Mouse (Mus musculus): ENCODE data around the gene Gm49395. TPM values are rescaled to one million over a fixed set of nuclear protein-coding genes. Genes with fewer than 3 reads are reported as not detected.

Gm49395 gene
- polyA plus RNA-seq, 1 experiment = 15.0 TPM

DNA sequence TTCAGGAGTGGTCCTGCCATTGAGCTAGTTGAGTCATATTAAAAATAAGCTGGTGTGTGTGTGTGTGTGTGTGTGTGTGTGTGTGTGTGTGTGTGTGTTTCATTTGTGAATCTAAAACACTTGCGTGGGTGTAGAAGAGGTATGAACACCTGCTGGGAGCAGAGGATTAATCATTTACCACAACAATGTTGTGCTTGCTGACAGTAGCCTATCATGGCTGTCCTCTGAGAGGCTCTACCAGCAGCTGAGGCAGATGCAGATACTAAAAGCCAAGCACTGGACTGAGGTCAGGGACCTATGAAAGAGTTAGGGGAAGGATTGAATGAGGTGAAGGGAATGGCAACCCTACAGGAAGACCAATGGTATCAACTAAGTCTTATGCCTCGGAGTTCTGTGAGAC, 68.6 kb downstream of the Gm49395 start:
- Histone ChIP-seq H3K27ac (ENCODE audit: control insufficient read depth, insufficient read depth, low read depth, low read length, poor library complexity) (no peak overlapping the region), H3K4me3 (replicated peaks; ENCODE audit: control insufficient read depth, low read depth, low read length) (no peak overlapping the region), H3K4me1 (ENCODE audit: control insufficient read depth, insufficient read depth, low read length) (no peaks in the 10 kb centered on the region)
- no peak for TF ChIP-seq CTCF (IDR thresholded peaks at IDR 0.05; ENCODE audit: control insufficient read depth, insufficient read depth, low read length)
- no peak for TF ChIP-seq POLR2A (IDR thresholded peaks at IDR 0.05; ENCODE audit: borderline replicate concordance, control insufficient read depth, low read depth, low read length)
- WGBS = 68% methylated on average over 2 of the region's 2 CpGs

DNA sequence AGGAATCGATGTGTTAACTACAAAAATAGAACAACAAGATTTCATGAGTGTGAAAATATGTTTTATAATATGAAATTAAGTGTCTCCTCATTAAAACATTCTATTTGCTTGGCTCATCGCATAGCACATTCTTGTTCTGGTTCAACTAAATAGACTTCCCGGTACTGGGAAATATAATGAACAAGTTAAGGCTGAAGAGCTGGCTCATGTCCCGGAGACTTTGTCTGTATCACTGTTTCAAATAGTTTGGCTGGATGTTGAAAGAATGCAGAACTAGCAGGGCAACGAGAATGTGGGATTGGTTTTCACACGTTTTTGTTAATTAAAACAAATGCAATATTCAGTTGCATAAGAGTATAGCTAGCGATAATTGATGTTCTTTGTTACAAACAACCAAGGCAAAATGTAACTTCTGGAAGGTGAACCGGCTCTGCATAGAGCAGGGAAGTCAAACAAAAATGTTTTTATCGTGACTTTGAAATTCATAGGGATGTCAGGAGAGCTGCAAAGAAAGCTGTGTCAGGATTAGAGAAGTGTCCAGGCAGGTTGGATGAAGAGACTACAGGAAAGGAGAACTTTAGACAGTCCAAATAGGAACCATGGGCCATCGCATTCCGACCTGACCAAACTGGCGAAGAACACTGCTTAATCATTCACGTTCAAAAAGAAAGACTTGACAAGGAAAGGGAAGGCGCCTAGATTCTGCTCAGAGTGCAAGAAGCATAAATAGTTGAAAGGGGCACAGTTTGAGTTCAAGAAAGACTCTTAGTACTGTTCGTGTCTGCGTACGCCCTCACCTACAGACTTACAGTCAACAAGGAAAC, 70.3 kb downstream of the Gm49395 start:
- no peak overlapping the region for H3K4me3 ChIP-seq (replicated peaks; ENCODE audit: control insufficient read depth, low read depth, low read length)
- H3K27ac ChIP-seq (ENCODE audit: control insufficient read depth, insufficient read depth, low read depth, low read length, poor library complexity) = no peak overlapping the region
- TF ChIP-seq CTCF (IDR thresholded peaks at IDR 0.05; ENCODE audit: control insufficient read depth, insufficient read depth, low read length) (no peak), POLR2A (IDR thresholded peaks at IDR 0.05; ENCODE audit: borderline replicate concordance, control insufficient read depth, low read depth, low read length) (no peak)
- H3K4me1 ChIP-seq (ENCODE audit: control insufficient read depth, insufficient read depth, low read length) = no peaks in the 10 kb centered on the region
- 82% methylated on average over 17 of the region's 17 CpGs for WGBS

DNA sequence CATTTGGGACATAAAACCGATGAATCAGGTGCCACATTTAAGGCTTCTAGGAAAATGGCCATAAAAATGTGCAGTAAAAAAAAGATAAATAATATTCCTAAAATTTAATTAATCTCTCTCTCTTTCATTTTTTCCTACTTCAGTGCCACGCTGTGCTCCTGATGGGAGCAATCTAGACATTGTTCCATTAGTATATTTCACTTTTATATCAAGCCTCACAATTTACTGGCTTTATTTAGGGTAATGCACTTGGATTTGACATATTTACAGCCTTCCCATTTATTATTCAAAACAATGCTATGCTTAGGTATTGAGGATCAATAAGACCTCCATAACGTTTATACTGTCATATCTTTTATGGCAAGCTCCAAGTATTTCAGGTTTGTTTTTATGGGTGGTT, 76.3 kb downstream of the Gm49395 start:
- Histone ChIP-seq H3K27ac (ENCODE audit: control insufficient read depth, insufficient read depth, low read depth, low read length, poor library complexity) (no peak overlapping the region), H3K4me3 (replicated peaks; ENCODE audit: control insufficient read depth, low read depth, low read length) (no peak overlapping the region), H3K4me1 (ENCODE audit: control insufficient read depth, insufficient read depth, low read length) (no peaks in the 10 kb centered on the region; the same call in 1 of the 2 replicates)
- WGBS = 78% methylated on average over 3 of the region's 3 CpGs
- no peak for TF ChIP-seq CTCF (IDR thresholded peaks at IDR 0.05; ENCODE audit: control insufficient read depth, insufficient read depth, low read length)
- no peak for TF ChIP-seq POLR2A (IDR thresholded peaks at IDR 0.05; ENCODE audit: borderline replicate concordance, control insufficient read depth, low read depth, low read length)

DNA sequence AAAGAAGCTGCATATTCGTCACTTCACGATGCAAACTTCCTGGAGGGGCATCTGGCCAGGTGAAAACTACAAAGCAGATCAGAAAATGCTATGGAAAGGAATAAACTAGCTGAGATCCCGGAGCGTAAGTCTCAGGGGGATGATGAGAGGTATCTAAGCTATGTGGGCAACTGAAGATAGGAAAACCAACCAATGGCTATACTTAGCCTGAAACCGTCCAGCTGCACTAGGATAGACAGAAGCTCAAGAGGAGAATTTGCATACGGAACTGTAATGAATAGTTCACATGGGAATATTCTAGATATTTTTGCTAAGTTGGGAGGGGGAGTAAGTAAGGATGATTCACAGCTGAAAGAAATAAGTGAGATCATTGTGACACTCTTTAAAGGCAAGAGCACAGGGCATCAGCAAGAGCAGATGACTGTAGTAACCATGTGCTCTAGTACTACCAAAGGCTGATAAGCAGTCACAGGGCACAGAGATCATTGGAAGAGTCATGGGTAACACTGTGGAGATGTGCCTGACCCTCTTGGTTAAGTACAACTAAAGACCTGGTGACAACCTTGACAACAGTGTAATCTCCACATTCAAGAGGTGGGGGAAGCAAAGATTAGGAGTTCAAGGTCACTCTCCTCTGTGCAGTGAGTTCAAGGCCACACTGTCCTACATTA, 79.5 kb downstream of the Gm49395 start:
- no peak overlapping the region for H3K4me3 ChIP-seq (replicated peaks; ENCODE audit: control insufficient read depth, low read depth, low read length)
- no peak for TF ChIP-seq POLR2A (IDR thresholded peaks at IDR 0.05; ENCODE audit: borderline replicate concordance, control insufficient read depth, low read depth, low read length)
- no peak for TF ChIP-seq CTCF (IDR thresholded peaks at IDR 0.05; ENCODE audit: control insufficient read depth, insufficient read depth, low read length)
- H3K27ac ChIP-seq (ENCODE audit: control insufficient read depth, insufficient read depth, low read depth, low read length, poor library complexity) = no peak overlapping the region
- 84% methylated on average over 6 of the region's 6 CpGs for WGBS
- H3K4me1 ChIP-seq (ENCODE audit: control insufficient read depth, insufficient read depth, low read length) = no peaks in the 10 kb centered on the region; the same call in 1 of the 2 replicates

DNA sequence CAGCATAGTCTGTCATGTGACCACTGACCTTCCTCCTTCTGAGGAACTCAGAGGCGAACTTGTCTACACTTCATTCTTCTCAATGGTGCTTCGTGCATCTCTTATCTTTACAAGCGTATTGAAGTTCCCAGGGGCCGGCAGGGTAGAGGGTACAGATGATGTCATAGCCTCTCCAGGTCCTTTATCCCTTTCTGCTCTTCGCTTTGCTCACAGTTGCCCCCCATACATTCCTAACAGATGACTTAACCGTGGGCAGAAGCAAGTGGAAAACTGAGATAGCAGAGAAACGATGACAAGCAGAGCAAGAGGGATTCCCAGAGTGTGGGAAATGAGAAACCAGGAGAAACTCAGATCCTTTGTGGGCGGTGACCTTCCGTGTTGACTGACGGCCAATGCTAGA, 80.3 kb downstream of the Gm49395 start:
- H3K27ac ChIP-seq (ENCODE audit: control insufficient read depth, insufficient read depth, low read depth, low read length, poor library complexity) = no peak overlapping the region
- 55% methylated on average over 10 of the region's 10 CpGs for WGBS
- no peaks in the 10 kb centered on the region; the same call in 1 of the 2 replicates for H3K4me1 ChIP-seq (ENCODE audit: control insufficient read depth, insufficient read depth, low read length)
- no peak overlapping the region for H3K4me3 ChIP-seq (replicated peaks; ENCODE audit: control insufficient read depth, low read depth, low read length)
- no peak for TF ChIP-seq POLR2A (IDR thresholded peaks at IDR 0.05; ENCODE audit: borderline replicate concordance, control insufficient read depth, low read depth, low read length)
- no peak for TF ChIP-seq CTCF (IDR thresholded peaks at IDR 0.05; ENCODE audit: control insufficient read depth, insufficient read depth, low read length)

DNA sequence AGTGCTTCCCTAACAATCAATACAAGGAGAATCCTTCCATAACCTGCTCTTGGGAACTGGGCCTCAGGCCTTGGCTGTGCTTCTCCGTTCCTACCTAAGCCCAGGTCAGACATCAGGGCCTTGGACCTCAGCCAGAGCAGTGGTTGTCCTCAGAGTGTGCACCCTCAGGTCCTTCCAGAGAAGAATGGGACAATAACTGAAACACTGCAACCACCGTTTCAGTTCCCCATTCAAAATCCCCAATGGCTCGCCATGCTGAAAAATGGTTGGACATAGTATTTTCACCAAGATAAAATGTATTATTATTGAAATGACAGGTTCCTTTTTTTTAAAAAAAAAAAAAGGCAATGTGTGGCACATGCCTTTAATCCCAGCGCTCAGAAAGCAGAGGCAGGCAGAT, 81.0 kb downstream of the Gm49395 start:
- Histone ChIP-seq H3K4me1 (ENCODE audit: control insufficient read depth, insufficient read depth, low read length) (no peaks in the 10 kb centered on the region; the same call in 1 of the 2 replicates), H3K4me3 (replicated peaks; ENCODE audit: control insufficient read depth, low read depth, low read length) (no peak overlapping the region), H3K27ac (ENCODE audit: control insufficient read depth, insufficient read depth, low read depth, low read length, poor library complexity) (no peak overlapping the region)
- TF ChIP-seq CTCF (IDR thresholded peaks at IDR 0.05; ENCODE audit: control insufficient read depth, insufficient read depth, low read length) = no peak
- no peak for TF ChIP-seq POLR2A (IDR thresholded peaks at IDR 0.05; ENCODE audit: borderline replicate concordance, control insufficient read depth, low read depth, low read length)
- WGBS = 61% methylated on average over 4 of the region's 4 CpGs

DNA sequence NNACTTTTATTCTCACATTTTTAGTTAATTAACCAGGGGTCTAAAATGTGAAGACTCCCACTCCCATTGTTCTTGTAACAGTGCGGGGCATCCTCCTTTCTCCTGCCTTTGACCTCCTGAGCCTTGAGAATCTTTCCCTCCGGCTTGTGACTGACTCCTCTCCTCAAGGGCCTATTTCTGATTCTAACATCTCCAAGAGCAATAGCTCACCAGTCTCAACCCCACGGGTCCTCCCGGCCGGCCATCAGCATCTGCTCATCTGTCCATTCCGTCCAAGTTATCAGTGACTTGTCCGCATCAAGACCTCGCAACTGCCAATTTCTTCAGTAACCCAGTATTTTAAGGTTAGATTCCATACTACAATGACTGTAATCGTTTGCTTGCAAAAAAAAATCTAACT, 84.2 kb downstream of the Gm49395 start:
- no peak for TF ChIP-seq CTCF (IDR thresholded peaks at IDR 0.05; ENCODE audit: control insufficient read depth, insufficient read depth, low read length)
- Histone ChIP-seq H3K4me3 (replicated peaks; ENCODE audit: control insufficient read depth, low read depth, low read length) (no peak overlapping the region), H3K4me1 (ENCODE audit: control insufficient read depth, insufficient read depth, low read length) (no peaks in the 10 kb centered on the region; the same call in 1 of the 2 replicates), H3K27ac (ENCODE audit: control insufficient read depth, insufficient read depth, low read depth, low read length, poor library complexity) (no peak overlapping the region)
- 85% methylated on average over 9 of the region's 9 CpGs for WGBS

DNA sequence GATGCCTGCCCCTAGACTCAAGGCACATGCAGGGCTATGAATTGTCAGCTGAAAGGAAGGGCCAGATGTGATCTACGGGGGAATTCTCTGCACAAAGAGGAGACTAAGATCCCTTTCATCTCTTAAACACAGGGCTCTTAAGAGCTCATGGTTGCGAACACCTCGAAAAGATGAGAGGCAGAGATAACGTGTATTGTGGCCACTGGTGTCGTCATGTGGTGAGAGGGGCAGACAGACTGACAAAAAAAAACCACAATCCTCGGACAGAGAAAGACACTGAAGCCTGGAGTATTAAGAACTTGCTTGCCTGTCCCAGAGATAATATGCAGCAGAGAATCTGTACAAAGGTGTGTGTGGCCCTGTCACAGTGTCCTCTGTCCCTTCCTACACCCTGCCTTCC, 90.2 kb downstream of the Gm49395 start:
- 13% methylated on average over 6 of the region's 6 CpGs for WGBS

More for the DNA sequence above, 90.2 kb downstream of the Gm49395 start:
- H3K4me1 ChIP-seq (ENCODE audit: control insufficient read depth, insufficient read depth, low read length) = peaks cover 1% of the 10 kb centered on the region
- TF ChIP-seq POLR2A (IDR thresholded peaks at IDR 0.05; ENCODE audit: borderline replicate concordance, control insufficient read depth, low read depth, low read length) (no peak), CTCF (IDR thresholded peaks at IDR 0.05; ENCODE audit: control insufficient read depth, insufficient read depth, low read length) (no peak)
- no peak overlapping the region for H3K27ac ChIP-seq (ENCODE audit: control insufficient read depth, insufficient read depth, low read depth, low read length, poor library complexity)
- no peak overlapping the region for H3K4me3 ChIP-seq (replicated peaks; ENCODE audit: control insufficient read depth, low read depth, low read length)
